Mouse (Mus musculus) C2C12 (cell line): ENCODE results near the gene Urah. TPM values are rescaled to one million over a fixed set of nuclear protein-coding genes. Genes with fewer than 3 reads are reported as not detected.
A peak's percentile ranks its signal among the peaks of the same experiment; 100 is the strongest.

ENCODE experiments used
- H3K27me3 ChIP-seq: one replicate; pipeline ENCODE4 v1.6.1; 2011; ENCODE audit not compliant: control insufficient read depth, insufficient read depth, insufficient read length
- H3K36me3 ChIP-seq: one replicate; pipeline ENCODE4 v1.6.1; 2011; ENCODE audit not compliant: control insufficient read depth, insufficient read depth
- H3K4me3 ChIP-seq: one replicate; pipeline ENCODE4 v1.5.1; 2011; ENCODE audit warnings: mild to moderate bottlenecking, control low read depth; ENCODE audit not compliant: poor library complexity, insufficient read depth, severe bottlenecking
- H3K79me2 ChIP-seq: one replicate; pipeline ENCODE4 v1.6.1; 2011; ENCODE audit not compliant: control insufficient read depth, insufficient read depth
- H3K79me3 ChIP-seq: one replicate; pipeline ENCODE4 v1.6.1; 2011; ENCODE audit warnings: low read depth, control low read depth
- H3ac ChIP-seq: one replicate; pipeline ENCODE3; 2011; ENCODE audit warnings: low read depth; ENCODE audit not compliant: control insufficient read depth, insufficient read length
- CEBPB ChIP-seq: IDR thresholded peaks from one replicate; pipeline ENCODE4 v1.6.1; 2011; ENCODE audit warnings: low read depth, mild to moderate bottlenecking, control low read depth, moderate library complexity
- CTCF ChIP-seq: IDR thresholded peaks from one replicate; pipeline ENCODE4 v1.5.1; 2011; ENCODE audit not compliant: control insufficient read depth, insufficient read depth, insufficient read length
- FOSL1 ChIP-seq: IDR thresholded peaks from one replicate; pipeline ENCODE4 v1.8.0; 2011; ENCODE audit warnings: mild to moderate bottlenecking, low read length; ENCODE audit not compliant: poor library complexity, insufficient read depth, severe bottlenecking
- MAX ChIP-seq: IDR thresholded peaks from one replicate; pipeline ENCODE4 v1.6.1; 2011; ENCODE audit warnings: mild to moderate bottlenecking, control low read depth
- MYOD1 ChIP-seq: IDR thresholded peaks from one replicate; pipeline ENCODE4 v1.6.1; 2011; ENCODE audit warnings: low read depth; ENCODE audit not compliant: control insufficient read depth, insufficient read length
- MYOG ChIP-seq: IDR thresholded peaks from one replicate; pipeline ENCODE4 v1.6.1; 2011; ENCODE audit not compliant: control insufficient read depth, insufficient read length; ENCODE audit errors: extremely low read depth
- USF1 ChIP-seq: IDR thresholded peaks from one replicate; pipeline ENCODE4 v1.6.1; 2011; ENCODE audit warnings: low read depth, mild to moderate bottlenecking, control low read depth, moderate library complexity
- polyA plus RNA-seq: library from polyadenylated mRNA; unstranded; fragments of >200 nt; fragmentation: generic; extraction: Trizol; gene quantifications from one replicate; pipeline ENCODE4 v1.2.1, GENCODE M21; 2012; ENCODE audit warnings: missing spikeins

Gene Urah
- polyA plus RNA-seq, 1 experiment: not detected

- no peak for TF ChIP-seq CEBPB
- no peak for TF ChIP-seq USF1
- no peak for TF ChIP-seq CTCF
- TF ChIP-seq MYOG: no peak
- TF ChIP-seq MYOD1: no peak
- no peak for TF ChIP-seq MAX
- no peak for TF ChIP-seq FOSL1
- no peak overlapping the region for H3K4me3 ChIP-seq
- peaks cover 1% of the 10 kb centered on the region for H3K79me3 ChIP-seq
Measured at GRCm38 (mm10) chr7:140848591-140848990, 13.8 kb downstream of the Urah start.

GRCm38 (mm10) chr7:140851916-140852315 lies 17.1 kb downstream of the Urah start:
- no peak overlapping the region for H3ac ChIP-seq

More at GRCm38 (mm10) chr7:140848591-140848990, 13.8 kb downstream of the Urah start:
- Histone ChIP-seq H3K79me2 (peaks cover under 1% of the 10 kb centered on the region), H3ac (no peak overlapping the region), H3K27me3 (peaks cover 10% of the 10 kb centered on the region), H3K36me3 (peaks cover 12% of the 10 kb centered on the region)

GRCm38 (mm10) chr7:140853386-140853785 lies 18.6 kb downstream of the Urah start:
- Histone ChIP-seq H3K79me2 (peaks cover 36% of the 10 kb centered on the region), H3K27me3 (no peaks in the 10 kb centered on the region), H3K79me3 (peaks cover 28% of the 10 kb centered on the region), H3K4me3 (no peak overlapping the region), H3ac (no peak overlapping the region), H3K36me3 (peaks cover 22% of the 10 kb centered on the region)
- TF ChIP-seq MYOD1 (no peak), CTCF (no peak), USF1 (no peak), MYOG (no peak), FOSL1 (no peak), MAX (no peak), CEBPB (no peak)

More at GRCm38 (mm10) chr7:140851916-140852315, 17.1 kb downstream of the Urah start:
- Histone ChIP-seq H3K79me2 (peaks cover 26% of the 10 kb centered on the region), H3K27me3 (no peaks in the 10 kb centered on the region), H3K4me3 (no peak overlapping the region), H3K79me3 (peaks cover 18% of the 10 kb centered on the region), H3K36me3 (peaks cover 22% of the 10 kb centered on the region)
- TF ChIP-seq USF1: no peak
- TF ChIP-seq CTCF: no peak
- TF ChIP-seq MYOD1: no peak
- TF ChIP-seq FOSL1: no peak
- no peak for TF ChIP-seq MAX
- TF ChIP-seq CEBPB: no peak
- no peak for TF ChIP-seq MYOG

GRCm38 (mm10) chr7:140854483-140854882 lies 19.7 kb downstream of the Urah start:
- H3K27me3 ChIP-seq: no peaks in the 10 kb centered on the region
- no peak overlapping the region for H3ac ChIP-seq
- H3K4me3 ChIP-seq: no peak overlapping the region
- H3K79me3 ChIP-seq: peaks cover 33% of the 10 kb centered on the region
- TF ChIP-seq MAX: no peak
- no peak for TF ChIP-seq CEBPB
- TF ChIP-seq MYOD1: no peak
- TF ChIP-seq USF1: no peak
- TF ChIP-seq MYOG: no peak
- TF ChIP-seq CTCF: no peak
- TF ChIP-seq FOSL1: no peak
- peaks cover 47% of the 10 kb centered on the region for H3K79me2 ChIP-seq
- peaks cover 24% of the 10 kb centered on the region for H3K36me3 ChIP-seq

- H3K27me3 ChIP-seq: no peaks in the 10 kb centered on the region
- no peak for TF ChIP-seq CEBPB
- TF ChIP-seq FOSL1: no peak
- TF ChIP-seq MYOD1: no peak
- no peak for TF ChIP-seq MYOG
- TF ChIP-seq USF1: no peak
- no peak for TF ChIP-seq MAX
- no peak for TF ChIP-seq CTCF
- H3K36me3 ChIP-seq: peaks cover 27% of the 10 kb centered on the region
- H3K79me3 ChIP-seq: peaks cover 35% of the 10 kb centered on the region
- H3ac ChIP-seq: peak overlapping the region; percentile 91
- H3K4me3 ChIP-seq: peak overlapping the region; percentile 71
- H3K79me2 ChIP-seq: peaks cover 51% of the 10 kb centered on the region
Measured at GRCm38 (mm10) chr7:140855181-140855580, 20.4 kb downstream of the Urah start.
